Mouse (Mus musculus) testis, adult 2 months (tissue): ENCODE measurements around the gene Dgat2. TPM values are rescaled to one million over a fixed set of nuclear protein-coding genes. Genes with fewer than 3 reads are reported as not detected.

Experiments used
- H3K27ac ChIP-seq: fragments of 200-500 bp; 2 replicates; pipeline ENCODE4 v1.5.1; 2012; ENCODE audit warnings: low read depth, low read length; ENCODE audit not compliant: control insufficient read depth, insufficient read depth
- H3K27me3 ChIP-seq: fragments of 200-500 bp; 2 replicates; pipeline ENCODE4 v1.6.1; 2012; ENCODE audit warnings: mild to moderate bottlenecking, low read length, moderate library complexity; ENCODE audit not compliant: control insufficient read depth, insufficient read depth
- H3K36me3 ChIP-seq: fragments of 200-500 bp; 2 replicates; pipeline ENCODE4 v1.6.1; 2012; ENCODE audit warnings: mild to moderate bottlenecking, low read length; ENCODE audit not compliant: control insufficient read depth, insufficient read depth
- H3K4me1 ChIP-seq: fragments of 200-500 bp; 2 replicates; pipeline ENCODE4 v1.6.1; 2012; ENCODE audit warnings: low read length; ENCODE audit not compliant: control insufficient read depth, insufficient read depth
- H3K4me3 ChIP-seq: fragments of 200-500 bp; 2 replicates; pipeline ENCODE4 v1.5.1; 2012; ENCODE audit warnings: low read depth, mild to moderate bottlenecking, low read length, moderate library complexity, mixed read lengths; ENCODE audit not compliant: control insufficient read depth
- CTCF ChIP-seq: fragments of 200-500 bp; IDR thresholded peaks from 2 replicates; pipeline ENCODE4 v1.5.1; 2012; ENCODE audit warnings: low read depth, mild to moderate bottlenecking, inconsistent platforms, low read length, moderate library complexity; ENCODE audit not compliant: control insufficient read depth, insufficient read depth, insufficient replicate concordance
- POLR2A ChIP-seq: fragments of 200-500 bp; IDR thresholded peaks from 2 replicates; pipeline ENCODE4 v1.6.1; 2012; ENCODE audit warnings: low read depth, mild to moderate bottlenecking, inconsistent platforms, low read length, moderate library complexity; ENCODE audit not compliant: control insufficient read depth
- polyA plus RNA-seq: library from polyadenylated mRNA; depleted of rRNA; stranded (reverse); fragments of >200 nt; gene quantifications from 2 replicates; pipeline ENCODE4 v1.2.3, GENCODE M21; 2012

Dgat2 gene
- polyA plus RNA-seq, 1 experiment: 315 TPM

- Histone ChIP-seq H3K4me3 (no peak overlapping the region), H3K27me3 (no peaks in the 10 kb centered on the region), H3K27ac (no peak overlapping the region), H3K36me3 (no peaks in the 10 kb centered on the region), H3K4me1 (no peaks in the 10 kb centered on the region)
- no peak for TF ChIP-seq POLR2A
- TF ChIP-seq CTCF: no peak
Observed at GRCm38 (mm10) chr7:99224225-99224624, 41.7 kb upstream of the Dgat2 start.

- no peaks in the 10 kb centered on the region for H3K36me3 ChIP-seq
- H3K4me1 ChIP-seq: no peaks in the 10 kb centered on the region
- H3K27me3 ChIP-seq: no peaks in the 10 kb centered on the region
- H3K27ac ChIP-seq: no peak overlapping the region
- H3K4me3 ChIP-seq: no peak overlapping the region
- TF ChIP-seq POLR2A: no peak
- no peak for TF ChIP-seq CTCF
Observed at GRCm38 (mm10) chr7:99217338-99218074, 35.0 kb upstream of the Dgat2 start.

GRCm38 (mm10) chr7:99215347-99215855, 32.9 kb upstream of the Dgat2 start:
- no peaks in the 10 kb centered on the region for H3K36me3 ChIP-seq
- H3K4me3 ChIP-seq: no peak overlapping the region
- TF ChIP-seq CTCF: no peak
- no peak for TF ChIP-seq POLR2A
- H3K27ac ChIP-seq: no peak overlapping the region
- H3K4me1 ChIP-seq: no peaks in the 10 kb centered on the region
- no peaks in the 10 kb centered on the region for H3K27me3 ChIP-seq

- Histone ChIP-seq H3K27ac (no peak overlapping the region), H3K4me3 (no peak overlapping the region), H3K4me1 (no peaks in the 10 kb centered on the region), H3K27me3 (no peaks in the 10 kb centered on the region), H3K36me3 (no peaks in the 10 kb centered on the region)
- TF ChIP-seq CTCF (no peak), POLR2A (no peak)
Observed at GRCm38 (mm10) chr7:99214621-99215185, 32.2 kb upstream of the Dgat2 start.

- no peaks in the 10 kb centered on the region for H3K4me1 ChIP-seq
- no peaks in the 10 kb centered on the region for H3K27me3 ChIP-seq
- no peak overlapping the region for H3K27ac ChIP-seq
- H3K36me3 ChIP-seq: no peaks in the 10 kb centered on the region
- TF ChIP-seq CTCF (no peak), POLR2A (no peak)
- no peak overlapping the region for H3K4me3 ChIP-seq
Observed at GRCm38 (mm10) chr7:99213686-99214085, 31.2 kb upstream of the Dgat2 start.

GRCm38 (mm10) chr7:99213056-99213455, 30.5 kb upstream of the Dgat2 start:
- TF ChIP-seq CTCF (no peak), POLR2A (no peak)
- H3K4me1 ChIP-seq: no peaks in the 10 kb centered on the region
- H3K36me3 ChIP-seq: no peaks in the 10 kb centered on the region
- no peak overlapping the region for H3K4me3 ChIP-seq
- no peak overlapping the region for H3K27ac ChIP-seq
- H3K27me3 ChIP-seq: no peaks in the 10 kb centered on the region

- Histone ChIP-seq H3K4me3 (no peak overlapping the region), H3K27ac (no peak overlapping the region), H3K4me1 (no peaks in the 10 kb centered on the region), H3K27me3 (no peaks in the 10 kb centered on the region), H3K36me3 (no peaks in the 10 kb centered on the region)
- TF ChIP-seq POLR2A (no peak), CTCF (no peak)
Observed at GRCm38 (mm10) chr7:99208704-99209103, 26.2 kb upstream of the Dgat2 start.
